Mouse (Mus musculus): ENCODE data around the gene C87414. TPM values are rescaled to one million over a fixed set of nuclear protein-coding genes. Genes with fewer than 3 reads are reported as not detected.

The C87414 gene
- not detected for polyA plus RNA-seq (2017; shearing (Covaris generic))

GRCm38 (mm10) chr5:93671451-93671850 lies at the start of gene C87414:
Gene C87414 (minus strand): TSS chr5:93671551.

Other genes starting within 250 kb of the C87414 start
- not detected for gene Gm16427, start 131.4 kb downstream of the C87414 start, polyA plus RNA-seq (2017; shearing (Covaris generic))
- gene Gm7792, start 172.2 kb upstream of the C87414 start, polyA plus RNA-seq (2017; shearing (Covaris generic)), result 0.18 TPM